Mouse (Mus musculus) kidney, postnatal 0 days (tissue): Measurements from ENCODE around the gene Ifnlr1. TPM values are rescaled to one million over a fixed set of nuclear protein-coding genes. Genes with fewer than 3 reads are reported as not detected.

Experiments
- ATAC-seq: fragments of 200-750 bp; cut with Nextera tagmentation; replicated peaks from 2 replicates; pipeline ENCODE4 v1.8.0; 2017; ENCODE audit warnings: low read depth, moderate number of reproducible peaks, moderate TSS enrichment, moderate library complexity; ENCODE audit not compliant: low FRiP score
- DNase-seq: peaks from one replicate; pipeline ENCODE4 v3.0.0-alpha.2; 2016; ENCODE audit warnings: low spot score
- H3K27ac ChIP-seq: fragments of 300-500 bp; sonication (generic); 2 replicates; pipeline ENCODE4 v1.5.1; 2014; ENCODE audit warnings: mild to moderate bottlenecking
- H3K27me3 ChIP-seq: fragments of 300-500 bp; sonication (generic); 2 replicates; pipeline ENCODE4 v1.6.1; 2014; ENCODE audit warnings: low read length, mixed read lengths; ENCODE audit not compliant: insufficient read depth
- H3K36me3 ChIP-seq: fragments of 300-500 bp; sonication (generic); 2 replicates; pipeline ENCODE4 v1.6.1; 2014; ENCODE audit warnings: low read length, mixed read lengths; ENCODE audit not compliant: insufficient read depth
- H3K4me1 ChIP-seq: fragments of 300-500 bp; sonication (generic); replicated peaks from 2 replicates; pipeline ENCODE4 v1.6.1; 2014; ENCODE audit warnings: antibody characterized with exemption, low read length, mixed read lengths; ENCODE audit not compliant: insufficient read depth
- H3K4me2 ChIP-seq: fragments of 300-500 bp; sonication (generic); 2 replicates; pipeline ENCODE4 v1.6.1; 2014; ENCODE audit warnings: mild to moderate bottlenecking, low read length, moderate library complexity, mixed read lengths
- H3K4me3 ChIP-seq: fragments of 300-500 bp; sonication (generic); replicated peaks from 2 replicates; pipeline ENCODE4 v1.5.1; 2014; ENCODE audit warnings: low read depth, low read length
- H3K9ac ChIP-seq: fragments of 300-500 bp; sonication (generic); 2 replicates; pipeline ENCODE4 v1.6.1; 2014; ENCODE audit warnings: low read depth, low read length
- H3K9me3 ChIP-seq: fragments of 300-500 bp; sonication (generic); replicated peaks from 2 replicates; pipeline ENCODE4 v1.6.1; 2016; ENCODE audit warnings: low read length, inconsistent platforms, mixed read lengths
- CTCF ChIP-seq: IDR thresholded peaks from 2 replicates; pipeline ENCODE4 v1.5.1; 2016; ENCODE audit warnings: antibody characterized with exemption, low read depth, mild to moderate bottlenecking, moderate library complexity
- WGBS: fragments of 180-500 bp; shearing (Covaris S2); extraction: QIAGEN DNeasy Blood & Tissue Kit; methylation state at CpG from one replicate; pipeline ENCODE4 v1.1.7; 2014; 5-methylcytosine and 5-hydroxymethylcytosine counted together
- polyA plus RNA-seq: library from polyadenylated mRNA; unstranded; fragments of >200 nt; fragmentation: Nextera tagmentation; extraction: Ambion mirVana; gene quantifications from 2 replicates; pipeline ENCODE4 v1.2.1, GENCODE M21; 2015

The Ifnlr1 gene
- polyA plus RNA-seq, 1 experiment from 2014 or later, result 0.83 TPM

DNA sequence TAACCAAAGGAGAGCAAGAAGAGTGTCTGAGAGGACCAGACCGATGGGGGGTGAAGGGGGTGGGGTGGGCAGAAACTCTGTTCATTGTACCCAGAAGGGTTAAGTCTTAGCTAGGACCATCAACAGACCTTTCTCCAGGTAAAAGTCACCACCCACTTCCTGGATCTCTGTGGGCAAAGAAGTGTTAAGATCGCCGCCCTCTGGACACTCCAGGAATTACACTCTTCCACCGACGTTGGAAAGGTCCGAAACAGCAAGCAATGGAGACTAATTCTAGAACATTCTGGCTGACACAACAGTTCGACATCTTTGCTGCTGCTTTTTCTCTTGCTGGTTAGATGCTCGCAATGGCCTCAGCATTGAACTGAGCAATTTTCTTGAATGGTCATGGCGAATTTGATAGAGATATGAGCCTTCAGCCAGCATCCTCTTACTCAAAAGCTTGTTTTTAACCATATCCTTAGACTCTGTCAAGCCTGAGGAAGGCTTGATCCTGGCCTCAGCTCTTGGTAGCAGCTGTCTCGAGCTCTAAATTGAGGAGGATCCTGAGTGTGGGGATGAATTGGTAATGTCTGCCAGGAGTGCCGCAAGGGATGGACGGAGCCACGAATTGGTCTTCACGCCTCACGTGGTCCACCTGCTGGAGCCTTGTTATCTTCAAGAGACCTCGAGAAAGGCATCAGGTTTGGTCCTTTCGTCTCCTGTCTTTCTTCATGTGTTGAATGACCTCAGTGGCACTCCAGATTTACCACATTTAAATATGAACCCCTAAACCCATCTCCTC is 19.7 kb upstream of the Ifnlr1 start:
- Histone ChIP-seq H3K36me3 (no peaks in the 10 kb centered on the region), H3K27me3 (no peaks in the 10 kb centered on the region), H3K27ac (no peak overlapping the region), H3K4me2 (no peak overlapping the region), H3K4me1 (no peaks in the 10 kb centered on the region; the same call in 1 of the 2 replicates), H3K9me3 (no peaks in the 10 kb centered on the region), H3K4me3 (no peak overlapping the region), H3K9ac (no peak overlapping the region)
- no peak for ATAC-seq
- TF ChIP-seq CTCF, result peak; percentile 84
- DNase-seq, result peak; percentile 59
- WGBS, result 52% methylated on average over 17 of the region's 17 CpGs

DNA sequence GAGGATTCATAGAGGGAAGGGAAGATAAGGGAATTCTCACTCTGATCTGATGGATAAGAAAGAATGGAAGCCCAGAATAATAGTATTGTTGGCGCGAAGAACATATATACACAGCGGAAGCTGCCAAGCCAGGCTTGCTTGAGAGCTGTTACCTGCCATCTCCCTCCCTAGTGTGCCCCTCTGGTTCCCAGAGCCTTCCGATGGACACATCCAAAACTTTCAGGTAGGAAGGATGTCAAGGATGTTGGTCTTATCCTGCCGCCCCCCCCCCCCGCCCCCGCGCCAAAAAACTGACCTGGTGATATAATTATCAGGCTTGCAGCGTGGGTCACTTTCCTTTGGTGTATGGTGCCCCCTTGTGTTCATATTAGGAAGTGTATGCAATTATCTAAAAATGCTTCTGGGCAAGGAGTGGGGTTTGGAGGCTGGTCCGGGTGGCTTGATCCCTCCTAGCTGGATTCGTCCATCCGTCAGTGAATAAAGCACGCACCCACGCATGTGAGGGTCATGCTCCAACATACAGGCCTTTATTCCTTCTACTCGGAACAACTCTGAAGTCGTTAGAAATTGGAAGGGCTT is 18.7 kb upstream of the Ifnlr1 start:
- Histone ChIP-seq H3K27ac (no peak overlapping the region), H3K4me3 (no peak overlapping the region), H3K27me3 (no peaks in the 10 kb centered on the region), H3K4me2 (peak overlapping the region; percentile 23; the same call in 1 of the 2 replicates), H3K9me3 (no peaks in the 10 kb centered on the region), H3K9ac (no peak overlapping the region), H3K36me3 (no peaks in the 10 kb centered on the region), H3K4me1 (no peaks in the 10 kb centered on the region)
- 10% methylated on average over 16 of the region's 16 CpGs for WGBS
- peak; percentile 80 for TF ChIP-seq CTCF
- ATAC-seq (no peak), DNase-seq (peak; percentile 80)

DNA sequence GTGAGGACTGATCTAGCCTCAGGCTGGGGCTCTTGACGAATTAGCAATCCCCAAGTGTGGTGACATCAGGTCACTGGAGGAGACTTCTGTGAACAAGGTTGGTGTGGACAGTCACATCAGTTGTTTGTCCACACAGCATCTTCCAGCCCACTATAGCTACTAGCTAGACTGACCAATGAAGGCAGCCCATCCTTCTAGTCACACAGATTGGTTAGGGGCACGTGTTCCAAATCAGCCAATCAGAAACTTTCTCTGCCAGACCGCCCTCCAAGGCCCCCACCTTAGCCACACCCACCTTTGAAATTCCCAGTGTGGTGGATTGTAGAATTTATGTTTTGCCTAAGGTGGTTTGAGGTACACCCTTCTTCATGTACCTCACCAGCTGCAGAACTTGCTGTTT is 12.6 kb upstream of the Ifnlr1 start:
- TF ChIP-seq CTCF, result no peak

DNA sequence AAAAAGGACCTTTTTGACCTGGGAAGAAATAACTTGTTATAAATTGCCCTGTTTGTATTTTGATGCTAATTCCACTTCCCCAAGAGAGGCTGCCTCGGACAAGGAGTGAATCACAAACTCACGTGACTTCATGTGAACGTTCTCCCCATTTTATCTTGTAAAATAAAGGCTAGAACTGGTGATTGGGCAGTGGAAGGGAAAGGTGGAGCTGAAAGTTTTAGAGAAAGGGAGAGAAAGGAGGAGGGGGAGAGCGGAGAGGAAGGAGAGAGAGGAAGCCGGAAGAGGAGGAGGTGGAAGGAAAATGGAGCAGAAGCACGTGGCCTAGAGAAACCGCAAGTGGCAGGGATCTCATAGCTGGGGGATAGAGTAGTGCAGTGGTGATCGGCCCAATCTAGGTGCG is 11.1 kb upstream of the Ifnlr1 start:
- H3K4me2 ChIP-seq, result no peak overlapping the region
- no peak overlapping the region for H3K9ac ChIP-seq
- H3K27me3 ChIP-seq, result no peaks in the 10 kb centered on the region
- 64% methylated on average over 9 of the region's 9 CpGs for WGBS
- DNase-seq (no peak), ATAC-seq (no peak)
- no peaks in the 10 kb centered on the region for H3K9me3 ChIP-seq
- no peak overlapping the region for H3K27ac ChIP-seq
- H3K4me1 ChIP-seq, result no peaks in the 10 kb centered on the region
- H3K4me3 ChIP-seq, result no peak overlapping the region
- H3K36me3 ChIP-seq, result no peaks in the 10 kb centered on the region
- no peak for TF ChIP-seq CTCF

More for the DNA sequence above, 12.6 kb upstream of the Ifnlr1 start:
- Histone ChIP-seq H3K27me3 (no peaks in the 10 kb centered on the region), H3K4me1 (no peaks in the 10 kb centered on the region), H3K4me3 (no peak overlapping the region), H3K9me3 (no peaks in the 10 kb centered on the region), H3K9ac (no peak overlapping the region), H3K36me3 (no peaks in the 10 kb centered on the region), H3K27ac (no peak overlapping the region), H3K4me2 (no peak overlapping the region)
- 82% methylated on average over 3 of the region's 3 CpGs for WGBS
- DNase-seq, result no peak
- no peak for ATAC-seq

DNA sequence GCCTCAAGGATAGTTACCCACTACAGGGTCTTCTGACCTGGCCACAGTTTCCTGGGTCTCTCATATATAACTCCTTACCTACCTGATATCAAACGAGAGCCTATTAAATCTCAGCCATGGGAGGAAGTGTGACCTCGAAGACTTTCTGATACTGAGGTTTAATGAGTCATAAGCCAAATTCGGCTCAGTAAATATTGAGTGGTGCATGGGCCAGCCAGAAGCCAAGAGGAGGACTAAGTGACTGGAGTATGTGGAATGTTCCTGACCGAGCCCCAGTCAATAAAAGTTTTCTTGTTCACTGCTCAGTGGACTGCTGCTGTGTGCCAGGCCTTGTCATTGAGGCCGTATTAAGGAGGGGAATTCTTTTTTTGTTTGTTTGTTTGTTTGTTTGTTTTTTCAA is 9.6 kb upstream of the Ifnlr1 start:
- H3K4me1 ChIP-seq, result no peaks in the 10 kb centered on the region
- no peaks in the 10 kb centered on the region for H3K27me3 ChIP-seq
- ATAC-seq (no peak), DNase-seq (no peak)
- H3K27ac ChIP-seq, result no peak overlapping the region
- H3K9me3 ChIP-seq, result no peaks in the 10 kb centered on the region
- no peak overlapping the region for H3K9ac ChIP-seq
- no peak overlapping the region for H3K4me3 ChIP-seq
- H3K4me2 ChIP-seq, result no peak overlapping the region
- 76% methylated on average over 5 of the region's 5 CpGs for WGBS
- no peak for TF ChIP-seq CTCF
- H3K36me3 ChIP-seq, result no peaks in the 10 kb centered on the region

DNA sequence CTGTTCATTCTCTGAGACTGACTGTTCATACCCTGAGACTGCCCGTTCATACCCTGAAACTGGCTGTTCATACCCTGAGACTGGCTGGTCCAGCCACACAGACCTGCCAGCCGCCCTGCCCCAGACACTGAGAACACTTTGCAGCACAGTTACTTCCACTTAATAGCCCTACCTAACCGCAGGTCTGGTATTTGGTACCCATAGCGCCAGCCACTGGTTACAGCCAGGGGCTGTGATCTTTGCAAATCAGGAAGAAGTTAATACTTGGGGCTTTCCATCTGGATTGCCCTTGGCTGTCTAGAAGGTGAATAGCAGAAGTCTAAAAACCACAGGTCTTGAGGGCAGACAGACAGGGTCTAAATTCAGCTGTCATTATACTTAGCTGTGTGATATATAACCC is 6.8 kb upstream of the Ifnlr1 start:
- Histone ChIP-seq H3K9ac (no peak overlapping the region), H3K27ac (no peak overlapping the region), H3K4me3 (no peak overlapping the region), H3K4me2 (no peak overlapping the region), H3K4me1 (no peaks in the 10 kb centered on the region), H3K9me3 (no peaks in the 10 kb centered on the region), H3K36me3 (no peaks in the 10 kb centered on the region), H3K27me3 (no peaks in the 10 kb centered on the region)
- WGBS, result 56% methylated on average over 4 of the region's 4 CpGs
- ATAC-seq (no peak), DNase-seq (no peak)
- TF ChIP-seq CTCF, result no peak
